Mouse (Mus musculus) frontal cortex, adult 2 months (tissue): ENCODE data around the gene Slc7a10. TPM values are rescaled to one million over a fixed set of nuclear protein-coding genes. Genes with fewer than 3 reads are reported as not detected.
"Not testable (repeated sequence)": the region's sequence is repeated elsewhere in the genome, so short reads cannot be mapped to it uniquely, and the experiment has no call there.

ENCODE experiments used
- DNase-seq, 2 experiments: peaks; one replicate each; pipeline ENCODE4 v3.0.0; 2022; ENCODE audit warnings: low spot score in 1 of 2; ENCODE audit errors: extremely low spot score in 1 of 2
- polyA plus RNA-seq: library from polyadenylated mRNA; depleted of rRNA; stranded (reverse); fragments of >200 nt; gene quantifications from 2 replicates; pipeline ENCODE4 v1.2.3, GENCODE M21; 2012; rRNA removed

Slc7a10 gene
- polyA plus RNA-seq, 1 experiment, result 55.8 TPM

GRCm38 (mm10) chr7:35234361-35235245 lies 48.4 kb downstream of the Slc7a10 start:
- DNase-seq, result peak; percentile 96 to 100

GRCm38 (mm10) chr7:35235308-35235707 lies 49.1 kb downstream of the Slc7a10 start:
- DNase-seq, result peak; percentile 57 to 73

GRCm38 (mm10) chr7:35237935-35238334 lies 51.8 kb downstream of the Slc7a10 start:
- not testable (repeated sequence) for DNase-seq

Other genes starting within 250 kb of the Slc7a10 start
- 21.2 and 25.4 TPM in 2 replicates for gene Cebpg, start 129.8 kb upstream of the Slc7a10 start, polyA plus RNA-seq
- 5.3 and 5.7 TPM in 2 replicates for gene Cebpa, start 67.1 kb upstream of the Slc7a10 start, polyA plus RNA-seq
- 53.7 and 57.4 TPM in 2 replicates for gene Lrp3, start 29.1 kb downstream of the Slc7a10 start, polyA plus RNA-seq
- gene Gpatch1, start 132.1 kb downstream of the Slc7a10 start, polyA plus RNA-seq, result 21.5 and 22.1 TPM in 2 replicates
- gene Rhpn2, start 147.8 kb downstream of the Slc7a10 start, polyA plus RNA-seq, result 5.0 and 6.6 TPM in 2 replicates
- gene Faap24, start 210.5 kb downstream of the Slc7a10 start, polyA plus RNA-seq, result 5.5 and 5.6 TPM in 2 replicates
- gene Cep89, start 210.7 kb downstream of the Slc7a10 start, polyA plus RNA-seq, result 24.0 and 27.2 TPM in 2 replicates